Mouse (Mus musculus) liver, postnatal 0 days (tissue): Measurements from ENCODE around the gene Prss35.

Experiments
- CTCF ChIP-seq: sonication (generic); IDR thresholded peaks from 2 replicates; pipeline ENCODE4 v1.5.1; 2016; ENCODE audit warnings: antibody characterized with exemption, low read depth
- EP300 ChIP-seq: IDR thresholded peaks from 2 replicates; pipeline ENCODE4 v1.6.1; 2016; ENCODE audit warnings: antibody characterized with exemption, low read depth, mild to moderate bottlenecking

GRCm38 (mm10) chr9:86701844-86702243, 41.6 kb upstream of the Prss35 start:
- TF ChIP-seq CTCF: no peak
- no peak for TF ChIP-seq EP300
